Mouse (Mus musculus): ENCODE data around the gene Irs4. TPM values are rescaled to one million over a fixed set of nuclear protein-coding genes. Genes with fewer than 3 reads are reported as not detected.

Gene Irs4
- not detected in 2 replicates for polyA plus RNA-seq (2012; rRNA removed)

- DNase-seq (ENCODE audit: low read depth, low spot score): no peak
- 29% methylated on average over 50 of the region's 51 CpGs for WGBS
These were observed at the start of gene Irs4 for GRCm38 (mm10) chrX:141724937-141725918. Gene Irs4, minus strand, starts transcription at chrX:141725263.

- DNase-seq (ENCODE audit: low read depth, low spot score): no peak
- WGBS: 66% methylated on average over 2 of the region's 2 CpGs
These were observed 25.3 kb upstream of the Irs4 start for GRCm38 (mm10) chrX:141750360-141750759.

GRCm38 (mm10) chrX:141729570-141729969 is 4.5 kb upstream of the Irs4 start:
- DNase-seq (ENCODE audit: low read depth, low spot score): no peak
- 67% methylated on average over 5 of the region's 5 CpGs for WGBS

GRCm38 (mm10) chrX:141724391-141724891 is 622 bp downstream of the Irs4 start:
- 24% methylated on average over 52 of the region's 52 CpGs for WGBS
- no peak for DNase-seq (ENCODE audit: low read depth, low spot score)

- no peak for DNase-seq (ENCODE audit: low read depth, low spot score)
- 19% methylated on average over 16 of the region's 16 CpGs for WGBS
These were observed 1.1 kb downstream of the Irs4 start for GRCm38 (mm10) chrX:141723936-141724335.

GRCm38 (mm10) chrX:141721725-141722124 is 3.3 kb downstream of the Irs4 start:
- DNase-seq (ENCODE audit: low read depth, low spot score): no peak
- WGBS: 20% methylated on average over 32 of the region's 33 CpGs

Other genes starting within 250 kb of the Irs4 start
- 1.4 and 1.8 TPM in 2 replicates for gene Col4a5, start 249.9 kb downstream of the Irs4 start, polyA plus RNA-seq (2012; rRNA removed)
- gene Gm15294, start 150.0 kb upstream of the Irs4 start, polyA plus RNA-seq (2012; rRNA removed): not detected in 2 replicates